Mouse (Mus musculus) small intestine, adult 2 months (tissue): ENCODE results near the gene Srgn.

Experiments
- CTCF ChIP-seq: fragments of 200-500 bp; IDR thresholded peaks from 2 replicates; pipeline ENCODE4 v1.5.1; 2012; ENCODE audit warnings: low read depth, mild to moderate bottlenecking, control low read depth, inconsistent platforms, low read length, moderate library complexity, mixed read lengths; ENCODE audit not compliant: insufficient replicate concordance, insufficient read length; ENCODE audit errors: extremely low read depth
- POLR2A ChIP-seq: fragments of 200-500 bp; IDR thresholded peaks from 2 replicates; pipeline ENCODE4 v1.6.1; 2012; ENCODE audit warnings: low read depth, mild to moderate bottlenecking, control low read depth, inconsistent platforms, low read length, moderate library complexity

- no peak for TF ChIP-seq CTCF
- TF ChIP-seq POLR2A, result peak; percentile 23; the same call in 1 of the 2 replicates
Measured at GRCm38 (mm10) chr10:62508459-62508858, 18.8 kb downstream of the Srgn start.
